Comparison of ENCODE assay signal across 22 mouse cellular contexts in genomic region chr13:22284578-22284977, GRCm38 (mm10). TPM values are rescaled to one million over a fixed set of nuclear protein-coding genes. Genes with fewer than 3 reads are reported as not detected.
A peak's percentile ranks its signal among the peaks of the same experiment; 100 is the strongest.
DNase-seq lines count a peak whose midpoint lies in the region; ATAC-seq and TF ChIP-seq lines count a peak whose summit lies in the region.
"Had no signal": no experiment of that assay in that cellular context is flagged by ENCODE, and none has a peak within 500 bp of the region (broad histone marks: within the 10 kb centered on the region; RNA-seq: fewer than 3 reads in every experiment).

No protein-coding gene starts in this region.

- DNase-seq in frontal cortex, postnatal 10 days (ENCODE audit: low spot score in 2 of 2) = no peak
- DNase-seq in layer of hippocampus, adult 2 months (ENCODE audit: low spot score in 2 of 2) = no peak
- no peak for DNase-seq in layer of hippocampus, postnatal 36 days
- peak; percentile 5 for DNase-seq in retina, embryonic 14.5 days (ENCODE audit: low spot score)
- no peak for DNase-seq in retina, postnatal 1 day
- no peak for DNase-seq in spleen, postnatal 10 days (ENCODE audit: low spot score in 2 of 2)
- DNase-seq: adrenal gland, postnatal 10 days; cerebellum, adult 18-20 months; cerebellum, postnatal 36 days; gastrocnemius, postnatal 14 days; heart, postnatal 36 days; liver, embryonic 13.5 days; right cerebral cortex, postnatal 25 days; thymus, postnatal 36 days had no signal

- 0 out of 2 replicates have a peak, but pooled peaks have one; percentile 27 for ATAC-seq in frontal cortex, adult (ENCODE audit: low TSS enrichment)
- ATAC-seq: hindbrain, embryonic 16.5 days had no signal

- no peak overlapping the region for H3K27ac ChIP-seq in layer of hippocampus, adult 2 months
- H3K27ac ChIP-seq: embryonic facial prominence, embryonic 13.5 days; limb, embryonic 12.5 days; liver, embryonic 13.5 days; neural tube, embryonic 12.5 days had no signal

- TF ChIP-seq CTCF in layer of hippocampus, adult 2 months (conservative IDR thresholded peaks at IDR 0.05) = 0 out of 2 replicates have a peak, but pooled peaks have one; percentile 4

- H3K4me3 ChIP-seq in layer of hippocampus, adult 2 months = no peak overlapping the region
- H3K4me3 ChIP-seq: embryonic facial prominence, embryonic 13.5 days; limb, embryonic 12.5 days; liver, embryonic 13.5 days; neural tube, embryonic 12.5 days had no signal

RNA-seq across cellular contexts. Expression of gene Vmn1r196, which starts 5.1 kb away (rescaled TPM):
- not detected for total RNA-seq in layer of hippocampus, adult 2 months (2021)
- not detected for total RNA-seq in layer of hippocampus, postnatal 36 days (2021)
- total RNA-seq: adrenal gland, postnatal 10 days; gastrocnemius, postnatal 14 days; heart, postnatal 36 days; left cerebral cortex, adult 18-20 months; megakaryocyte progenitor cell, adult 5-6 weeks; monocyte, adult 5-6 weeks had no signal

RNA-seq across cellular contexts. Expression of gene Vmn1r195, which starts 14.3 kb away (rescaled TPM):
- not detected for total RNA-seq in layer of hippocampus, adult 2 months (2021)
- not detected for total RNA-seq in layer of hippocampus, postnatal 36 days (2021)
- total RNA-seq: adrenal gland, postnatal 10 days; gastrocnemius, postnatal 14 days; heart, postnatal 36 days; left cerebral cortex, adult 18-20 months; megakaryocyte progenitor cell, adult 5-6 weeks; monocyte, adult 5-6 weeks had no signal

RNA-seq across cellular contexts. Expression of gene Vmn1r197, which starts 39.8 kb away (rescaled TPM):
- not detected for total RNA-seq in layer of hippocampus, adult 2 months (2021)
- not detected for total RNA-seq in layer of hippocampus, postnatal 36 days (2021)
- total RNA-seq: adrenal gland, postnatal 10 days; gastrocnemius, postnatal 14 days; heart, postnatal 36 days; left cerebral cortex, adult 18-20 months; megakaryocyte progenitor cell, adult 5-6 weeks; monocyte, adult 5-6 weeks had no signal

RNA-seq across cellular contexts. Expression of gene Vmn1r194, which starts 40.6 kb away (rescaled TPM):
- total RNA-seq in layer of hippocampus, adult 2 months (2021) = not detected
- total RNA-seq in layer of hippocampus, postnatal 36 days (2021) = not detected
- total RNA-seq: adrenal gland, postnatal 10 days; gastrocnemius, postnatal 14 days; heart, postnatal 36 days; left cerebral cortex, adult 18-20 months; megakaryocyte progenitor cell, adult 5-6 weeks; monocyte, adult 5-6 weeks had no signal
